Mouse (Mus musculus) monocyte, adult 2 months (primary cell): ENCODE data around the gene Olfr1394.
"Not testable (repeated sequence)": the region's sequence is repeated elsewhere in the genome, so short reads cannot be mapped to it uniquely, and the experiment has no call there.

Experiments used
- DNase-seq, 2 experiments: peaks; one replicate each; pipeline ENCODE4 v3.0.0; 2022; ENCODE audit warnings: low spot score in 2 of 2, low read depth in 1 of 2

Gene Olfr1394

DNA sequence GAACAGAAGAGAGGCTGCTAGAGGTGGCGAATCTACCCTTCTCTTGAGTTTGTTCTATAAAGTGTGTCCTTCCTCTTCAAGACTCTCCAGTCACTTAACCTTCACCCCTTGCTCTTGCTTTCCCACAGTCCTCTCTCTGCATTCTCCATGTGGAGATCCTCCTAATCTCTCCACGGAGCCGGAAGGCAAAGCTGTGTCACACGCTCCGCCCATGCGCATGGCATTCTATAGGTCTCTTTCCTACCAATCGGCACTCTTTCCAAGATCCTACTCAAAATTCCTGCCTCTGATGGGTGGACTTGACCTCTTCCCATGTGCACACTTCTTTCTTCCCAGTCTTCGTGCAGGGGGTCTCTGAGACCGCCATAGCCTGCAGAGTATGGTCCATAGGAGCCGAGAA is 33.5 kb downstream of the Olfr1394 start:
- DNase-seq, result no peak

DNA sequence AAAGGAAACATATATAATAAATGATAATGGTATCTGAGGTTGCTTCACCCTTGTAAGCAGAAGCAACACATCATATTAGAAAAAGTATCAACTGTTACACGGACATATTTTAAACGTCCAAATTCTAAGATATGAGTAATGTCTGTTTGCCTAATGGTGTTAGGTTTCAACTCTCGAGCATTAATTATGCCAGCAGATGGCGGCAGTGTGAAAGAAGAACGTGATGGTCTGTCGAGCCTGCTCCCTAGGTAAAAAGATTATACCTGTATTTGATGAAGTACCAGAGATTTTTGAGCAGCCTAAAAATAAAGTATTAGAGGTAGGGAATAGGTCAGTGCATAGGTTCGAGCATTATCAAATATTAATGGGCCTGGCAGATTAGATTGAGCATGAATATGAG is 35.6 kb downstream of the Olfr1394 start:
- peak in 1 of 2 experiments; percentile 19 for DNase-seq

DNA sequence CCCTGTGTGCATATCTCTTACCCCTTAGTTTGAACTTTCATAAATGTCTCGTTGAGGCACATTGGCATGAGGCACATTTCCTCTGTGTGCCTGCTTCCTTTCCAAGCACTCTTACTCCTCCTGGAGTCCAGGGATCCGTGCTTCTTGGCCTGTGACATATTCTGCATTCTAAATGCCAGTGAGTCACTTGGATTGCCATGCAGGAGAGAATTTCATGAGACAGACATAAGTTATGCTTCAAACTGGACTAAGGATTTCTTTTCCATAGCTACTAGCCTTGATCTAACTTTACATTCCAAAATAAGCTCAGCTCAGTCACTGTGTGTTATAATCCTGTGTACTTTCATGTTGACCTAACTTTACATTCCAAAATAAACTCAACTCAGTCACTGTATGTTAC is 36.9 kb downstream of the Olfr1394 start:
- DNase-seq, result no peak

DNA sequence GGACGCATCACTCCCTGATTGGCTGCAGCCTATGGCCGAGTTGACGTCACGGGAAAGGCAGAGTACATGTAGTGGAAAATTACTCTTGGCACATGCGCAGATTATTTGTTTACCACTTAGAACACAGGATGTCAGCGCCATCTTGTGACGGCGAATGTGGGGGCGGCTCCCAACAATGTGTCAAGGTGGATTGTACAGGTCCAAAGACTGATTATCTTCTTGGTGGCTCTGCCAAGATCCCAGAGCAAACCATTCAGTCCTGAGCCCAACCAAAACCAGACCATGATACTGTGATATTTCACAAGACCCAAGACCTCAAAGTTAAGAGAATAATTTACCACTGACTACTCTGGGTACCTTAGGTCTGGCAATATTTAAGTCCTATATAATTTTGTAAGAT is 40.6 kb downstream of the Olfr1394 start:
- DNase-seq, result not testable (repeated sequence)

DNA sequence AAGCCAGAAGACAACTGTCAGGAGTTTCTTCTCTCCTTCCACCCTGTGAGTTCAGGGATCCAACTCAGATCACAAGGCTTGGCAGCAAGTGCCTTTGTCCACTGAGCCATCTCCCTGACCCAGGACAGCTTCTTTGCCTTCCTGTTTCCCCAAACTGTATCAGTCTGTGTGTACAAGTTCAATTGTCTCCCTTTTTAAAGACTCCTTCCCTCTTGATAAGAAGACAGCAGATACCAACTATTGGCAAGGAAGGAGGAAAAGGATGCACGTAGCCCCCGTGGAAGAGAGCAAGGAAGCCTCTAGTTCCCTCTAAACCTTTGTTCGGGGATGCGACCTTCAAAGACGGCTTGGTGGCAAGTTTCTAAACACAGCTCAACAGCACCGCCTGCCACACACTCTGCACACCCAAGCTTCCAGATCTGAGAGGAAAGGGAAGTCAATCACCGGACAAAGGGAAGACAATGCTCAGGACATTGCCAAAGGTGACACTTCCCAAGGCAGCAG is 41.7 kb downstream of the Olfr1394 start:
- DNase-seq, result no peak

- no peak for DNase-seq
These were observed 46.5 kb downstream of the Olfr1394 start for GRCm38 (mm10) chr11:49200666-49201065.

GRCm38 (mm10) chr11:49201142-49201541 is 47.0 kb downstream of the Olfr1394 start:
- DNase-seq, result no peak

DNA sequence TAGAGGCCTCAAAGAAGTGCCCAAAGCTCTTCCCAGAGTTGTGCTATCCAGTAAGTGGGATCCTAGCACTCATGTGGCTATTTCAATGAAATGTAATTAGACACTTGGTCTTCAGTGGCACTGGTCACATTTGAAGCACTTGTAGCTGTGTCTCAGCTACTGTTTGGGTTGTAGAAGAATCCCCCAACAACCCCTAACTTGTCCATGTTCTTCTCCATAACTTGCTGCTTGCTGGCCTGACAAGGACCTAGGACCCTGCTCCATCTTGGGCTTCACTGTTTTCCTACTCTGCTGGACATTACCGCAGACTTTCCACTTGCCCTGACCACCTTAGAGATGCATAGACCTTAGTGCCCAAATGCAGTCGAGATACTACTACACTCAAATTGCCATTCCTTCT is 47.9 kb downstream of the Olfr1394 start:
- no peak for DNase-seq

- peak in 1 of 2 experiments; percentile 9 for DNase-seq
These were observed 48.4 kb downstream of the Olfr1394 start for GRCm38 (mm10) chr11:49202523-49203061.

DNA sequence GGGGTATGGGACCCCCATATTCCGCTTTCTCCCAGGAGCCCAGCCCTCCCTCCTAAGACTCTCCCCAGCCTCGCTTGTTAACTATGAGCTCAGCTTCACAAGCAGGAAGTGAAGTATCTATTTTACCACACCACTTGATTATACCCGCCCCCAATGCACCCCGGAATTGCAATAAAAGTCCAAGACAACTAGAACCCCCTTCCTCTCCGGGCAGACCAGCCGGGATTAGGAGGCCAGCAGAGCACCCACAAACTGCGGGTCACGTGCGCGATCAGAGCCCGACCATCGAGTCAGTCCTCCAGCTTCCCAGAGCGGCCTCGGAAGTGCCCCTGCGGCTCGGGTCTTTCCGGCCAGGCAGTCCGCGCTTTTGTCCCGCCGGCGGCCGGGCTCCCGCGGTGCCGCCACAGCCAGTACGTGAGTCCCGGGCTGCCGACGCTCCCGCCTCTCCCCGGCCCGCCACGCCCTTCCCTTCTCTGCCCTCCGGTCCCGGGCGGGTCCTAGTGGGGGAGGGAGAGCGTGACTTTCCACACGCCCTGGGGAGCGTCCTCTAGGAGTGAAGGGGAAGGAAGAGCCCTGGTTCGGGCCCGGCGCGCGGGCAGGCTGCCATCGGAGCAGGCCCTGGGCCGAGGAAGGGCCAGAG is 49.1 kb downstream of the Olfr1394 start, which contains the start of gene Zfp62:
Gene Zfp62 (plus strand): TSS at position 164 of the 640 bp plus-strand sequence.
- peak; percentile 83 to 91 for DNase-seq

DNA sequence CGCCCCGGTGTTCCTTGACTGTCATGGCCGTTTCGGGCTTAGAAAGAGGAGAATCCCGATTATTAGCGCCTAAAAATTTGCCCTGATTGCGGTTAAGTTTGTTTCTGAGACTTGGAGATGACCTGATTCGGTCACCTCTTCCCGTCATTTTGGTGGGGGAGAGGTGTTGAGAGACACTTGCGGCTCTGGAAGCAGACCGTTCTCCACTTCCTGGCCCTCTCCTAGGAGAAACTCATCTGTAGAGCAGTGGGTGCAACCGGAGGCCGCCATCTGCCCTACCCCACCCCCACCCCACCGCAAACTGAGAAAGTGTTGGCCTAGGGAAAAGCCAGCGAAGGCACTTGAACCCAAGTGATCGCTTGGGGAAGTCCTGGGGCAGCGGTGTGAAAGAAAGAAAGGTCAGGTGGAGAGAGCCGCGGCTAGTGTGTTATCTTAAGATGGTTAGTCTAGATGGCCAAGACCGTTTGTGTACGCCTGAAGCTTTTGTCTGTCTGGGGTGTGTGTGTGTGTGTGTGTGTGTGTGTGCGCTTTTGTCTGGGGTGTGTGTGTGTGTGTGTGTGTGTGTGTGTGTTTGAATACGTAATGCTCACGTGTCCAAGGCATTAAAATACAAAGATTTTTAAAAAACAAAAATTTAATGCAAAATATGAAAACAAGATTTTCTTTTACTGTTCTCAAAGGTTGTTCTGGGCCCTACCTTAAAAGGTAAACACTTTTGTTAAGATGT is 49.8 kb downstream of the Olfr1394 start:
- DNase-seq, result no peak

DNA sequence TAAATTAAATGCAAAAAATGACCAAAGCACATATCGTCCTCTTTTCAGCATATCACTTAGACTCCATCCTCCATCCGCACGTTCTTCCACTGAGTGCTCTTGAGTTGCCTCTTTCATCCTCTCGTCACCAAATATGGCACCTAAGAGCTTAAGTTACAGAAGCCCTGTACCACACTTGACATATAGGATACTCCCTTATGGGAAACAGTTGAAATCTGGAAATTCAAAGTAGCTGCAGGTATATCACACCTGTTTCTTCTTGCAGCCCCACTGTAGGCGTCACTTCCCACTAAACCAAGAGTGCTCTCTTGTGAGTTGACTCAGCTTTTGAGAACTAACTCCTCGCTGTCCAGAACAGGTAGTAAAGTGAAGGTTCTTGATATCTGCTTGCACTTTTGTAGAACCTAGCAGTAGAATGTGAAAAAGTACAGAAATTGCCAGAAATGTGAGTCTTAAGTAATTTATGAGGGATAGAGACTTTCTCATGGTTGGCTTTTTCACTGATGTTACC is 51.0 kb downstream of the Olfr1394 start:
- DNase-seq, result no peak

DNA sequence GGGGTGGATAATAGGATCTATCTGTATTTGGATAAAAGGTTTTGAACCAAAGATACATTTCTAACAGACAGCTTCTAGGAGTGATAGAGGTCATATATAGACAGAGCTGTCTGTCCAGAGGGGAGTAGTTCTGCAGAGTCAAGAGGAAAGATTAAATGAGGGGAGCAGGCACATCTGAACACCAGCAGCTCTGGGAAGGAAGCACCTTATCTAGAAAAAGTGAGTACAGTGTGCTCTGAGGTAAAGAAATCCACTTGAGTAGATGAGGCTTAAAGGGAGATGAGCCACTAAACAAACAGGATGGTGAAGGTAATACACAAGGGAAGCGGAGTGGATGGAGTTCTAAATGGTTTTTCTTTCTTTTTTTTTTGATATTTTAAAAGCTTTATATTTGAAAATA is 53.3 kb downstream of the Olfr1394 start:
- DNase-seq, result no peak
